Mouse (Mus musculus) thymus, adult 2 months (tissue): ENCODE results near the gene F2r.

ENCODE experiments used
- CTCF ChIP-seq: fragments of 200-500 bp; IDR thresholded peaks from 2 replicates; pipeline ENCODE4 v1.5.1; 2012; ENCODE audit warnings: mild to moderate bottlenecking, control low read depth, low read length, moderate library complexity, borderline replicate concordance; ENCODE audit not compliant: control insufficient read depth, poor library complexity, insufficient read depth; ENCODE audit errors: extremely low read depth
- POLR2A ChIP-seq: fragments of 200-500 bp; IDR thresholded peaks from 2 replicates; pipeline ENCODE4 v1.6.1; 2012; ENCODE audit warnings: mild to moderate bottlenecking, low read length, control low read depth, moderate library complexity; ENCODE audit not compliant: control insufficient read depth, poor library complexity, insufficient read depth; ENCODE audit errors: extremely low read depth

GRCm38 (mm10) chr13:95632144-95632543, 13.9 kb upstream of the F2r start:
- TF ChIP-seq CTCF (no peak), POLR2A (no peak)
